Mouse (Mus musculus): Measurements from ENCODE around the gene Ptpra. TPM values are rescaled to one million over a fixed set of nuclear protein-coding genes. Genes with fewer than 3 reads are reported as not detected.

The Ptpra gene
- total RNA-seq, 2 experiments from 2014 or later = 67.1 to 123 TPM

DNA sequence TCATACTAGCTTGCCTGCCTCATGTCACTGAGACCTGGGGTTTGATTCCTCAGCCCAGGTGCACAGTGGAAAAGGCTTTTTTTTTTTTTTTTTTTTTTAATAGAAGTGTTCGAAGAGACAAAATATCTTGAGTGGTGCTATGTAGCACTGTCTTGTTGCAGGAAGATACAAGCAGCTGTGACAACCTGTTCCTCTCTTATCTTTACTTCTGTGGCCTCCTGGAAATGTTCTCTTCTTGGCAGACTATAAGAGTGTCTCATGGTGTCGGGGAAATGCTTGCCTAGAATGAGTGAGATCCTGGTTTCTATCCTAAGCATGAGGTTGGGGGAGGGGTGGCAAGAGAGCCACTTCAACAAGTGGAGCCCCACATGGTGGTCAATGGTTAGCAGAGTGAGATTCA, 138.3 kb downstream of the Ptpra start:
- ATAC-seq (replicated peaks; ENCODE audit: poor library complexity) = peak; percentile 34; the same call in 1 of the 2 replicates

- ATAC-seq (replicated peaks; ENCODE audit: poor library complexity) = no peak
Observed at GRCm38 (mm10) chr2:130589157-130589556, 139.1 kb downstream of the Ptpra start.

DNA sequence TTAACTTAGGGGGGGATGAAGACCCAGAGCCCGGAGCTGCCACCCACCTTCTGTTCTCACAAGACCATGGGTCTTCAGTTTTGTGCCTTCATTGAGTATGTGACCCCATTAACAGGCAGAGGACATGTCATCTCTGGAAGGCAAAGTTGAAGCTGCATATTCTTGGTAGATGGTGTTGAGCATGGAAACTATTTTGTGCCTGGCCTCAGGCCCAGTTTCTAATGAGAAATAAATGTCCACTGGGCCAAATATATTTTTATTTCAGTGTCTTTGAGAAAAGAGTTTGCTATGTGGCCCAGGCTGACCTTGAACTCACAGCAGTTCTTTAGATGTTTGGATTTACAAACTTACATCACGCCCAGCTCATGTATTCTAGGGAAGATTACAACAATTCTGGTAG, 139.7 kb downstream of the Ptpra start:
- ATAC-seq (replicated peaks; ENCODE audit: poor library complexity) = no peak

GRCm38 (mm10) chr2:130591016-130591415, 140.9 kb downstream of the Ptpra start:
- no peak for ATAC-seq (replicated peaks; ENCODE audit: poor library complexity)

DNA sequence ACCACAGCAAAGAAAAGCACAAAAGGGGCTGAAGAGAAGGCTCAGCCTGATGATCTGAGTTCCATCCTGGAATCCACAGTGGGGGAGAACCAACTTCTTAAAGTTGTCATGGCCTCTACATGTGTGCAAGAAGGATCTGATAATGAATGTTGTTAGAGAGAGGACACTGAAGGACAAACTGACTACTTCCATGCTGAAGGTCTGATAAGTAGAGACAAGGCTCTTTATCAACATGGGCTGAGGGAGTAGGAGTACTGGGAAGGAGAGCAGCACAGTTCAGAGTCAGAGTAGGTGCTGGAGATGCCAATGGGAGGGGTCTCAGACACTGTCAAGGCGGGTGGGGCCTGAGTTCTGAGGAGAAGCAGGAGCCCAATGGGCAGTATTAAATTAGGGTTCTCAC, 145.5 kb downstream of the Ptpra start:
- no peak for ATAC-seq (replicated peaks; ENCODE audit: poor library complexity)

DNA sequence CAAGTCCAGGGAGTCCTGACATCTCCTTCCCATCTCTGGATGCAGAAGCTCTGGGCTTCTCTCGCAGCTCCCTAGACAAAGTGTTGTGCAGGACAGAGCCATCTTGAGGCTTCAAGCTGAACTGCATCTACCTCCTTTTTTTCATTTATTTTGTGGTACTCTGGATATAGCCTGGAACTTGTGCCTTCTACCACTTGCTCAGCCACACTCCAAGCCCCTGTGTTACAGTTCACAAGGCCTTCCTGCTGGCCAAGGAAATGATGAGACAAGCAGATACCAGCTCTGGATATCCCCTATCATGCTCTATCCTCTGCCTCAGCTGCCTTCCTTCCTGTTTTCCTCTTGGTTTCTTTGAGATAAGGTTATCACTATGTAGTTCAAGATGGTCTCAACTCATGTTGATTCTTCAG, 147.5 kb downstream of the Ptpra start:
- ATAC-seq (replicated peaks; ENCODE audit: poor library complexity) = peak; percentile 72

DNA sequence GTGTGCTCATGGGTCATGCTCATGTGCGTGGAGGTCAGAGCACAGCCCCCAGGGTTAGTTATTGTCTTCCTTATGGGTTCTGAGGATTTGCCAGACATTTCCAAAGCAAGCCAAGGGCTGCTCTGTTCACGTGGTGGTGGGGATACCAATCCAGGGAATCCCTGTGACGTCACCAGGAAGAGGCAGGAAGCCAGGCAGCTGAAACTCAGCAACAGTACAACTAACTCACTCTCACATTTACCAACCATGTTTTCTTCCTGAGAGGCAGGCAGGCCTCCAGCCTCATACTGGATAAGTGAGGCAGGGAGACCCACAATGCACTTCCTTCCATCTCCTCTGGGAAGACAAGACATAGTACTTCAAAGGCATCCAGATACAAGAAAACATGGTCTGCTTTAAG, 148.3 kb downstream of the Ptpra start:
- no peak for ATAC-seq (replicated peaks; ENCODE audit: poor library complexity)

DNA sequence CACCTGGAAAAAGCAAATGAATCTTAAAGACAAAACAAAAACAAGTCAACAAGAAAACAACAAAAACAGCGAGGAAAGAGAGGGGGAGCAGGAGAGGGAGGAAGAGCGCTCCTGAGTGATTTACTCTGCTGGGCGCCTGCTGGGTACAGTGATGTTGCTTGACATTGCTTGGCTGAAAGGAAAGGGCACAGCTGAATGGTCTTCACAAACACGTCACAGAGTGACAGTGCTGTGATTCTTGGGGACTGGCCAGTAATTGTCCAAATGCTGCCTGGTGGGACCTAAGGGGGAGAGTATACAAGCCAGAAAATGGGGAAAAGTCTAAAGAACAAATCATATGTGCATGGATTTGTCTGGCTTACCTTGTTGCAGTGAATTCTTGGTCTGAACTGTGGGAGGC, 152.1 kb downstream of the Ptpra start:
- no peak for ATAC-seq (replicated peaks; ENCODE audit: poor library complexity)

Other genes with a start within 250 kb of the Ptpra start
- gene Nop56, start 175.8 kb upstream of the Ptpra start, total RNA-seq (2015) = 433 and 507 TPM in 2 replicates
- gene Nop56, start 175.8 kb upstream of the Ptpra start, total RNA-seq (2017) = 455 and 508 TPM in 2 replicates
- 160 and 172 TPM in 2 replicates for gene Idh3b, start 165.7 kb upstream of the Ptpra start, total RNA-seq (2015)
- gene Idh3b, start 165.7 kb upstream of the Ptpra start, total RNA-seq (2017) = 108 and 165 TPM in 2 replicates
- gene Ebf4, start 155.1 kb upstream of the Ptpra start, total RNA-seq (2015) = not detected in 2 replicates
- not detected in 2 replicates for gene Ebf4, start 155.1 kb upstream of the Ptpra start, total RNA-seq (2017)
- 0.29 and 1.9 TPM in 2 replicates for gene Cpxm1, start 52.7 kb upstream of the Ptpra start, total RNA-seq (2015)
- gene Cpxm1, start 52.7 kb upstream of the Ptpra start, total RNA-seq (2017) = 0.58 and 2.9 TPM in 2 replicates
- not detected in 2 replicates for gene Gm28372, start 45.0 kb upstream of the Ptpra start, total RNA-seq (2015)
- gene Gm28372, start 45.0 kb upstream of the Ptpra start, total RNA-seq (2017) = not detected in 2 replicates
- gene 1700020A23Rik, start 45.0 kb upstream of the Ptpra start, total RNA-seq (2015) = not detected in 2 replicates
- not detected in 2 replicates for gene 1700020A23Rik, start 45.0 kb upstream of the Ptpra start, total RNA-seq (2017)
- not detected in 2 replicates for gene Tmem239, start 43.8 kb upstream of the Ptpra start, total RNA-seq (2015)
- gene Tmem239, start 43.8 kb upstream of the Ptpra start, total RNA-seq (2017) = not detected in 2 replicates
- gene Vps16, start 25.9 kb upstream of the Ptpra start, total RNA-seq (2015) = 102 and 115 TPM in 2 replicates
- 124 and 152 TPM in 2 replicates for gene Vps16, start 25.9 kb upstream of the Ptpra start, total RNA-seq (2017)
- 10.3 and 15.5 TPM in 2 replicates for gene Pced1a, start 25.6 kb upstream of the Ptpra start, total RNA-seq (2015)
- gene Pced1a, start 25.6 kb upstream of the Ptpra start, total RNA-seq (2017) = 11.7 and 13.6 TPM in 2 replicates
- gene Mrps26, start 113.5 kb downstream of the Ptpra start, total RNA-seq (2015) = 60.3 and 71.9 TPM in 2 replicates
- gene Mrps26, start 113.5 kb downstream of the Ptpra start, total RNA-seq (2017) = 47.2 and 67.3 TPM in 2 replicates
- gene Oxt, start 125.9 kb downstream of the Ptpra start, total RNA-seq (2015) = not detected in 2 replicates
- gene Oxt, start 125.9 kb downstream of the Ptpra start, total RNA-seq (2017) = not detected in 2 replicates
- not detected in 2 replicates for gene Avp, start 132.3 kb downstream of the Ptpra start, total RNA-seq (2015)
- not detected in 2 replicates for gene Avp, start 132.3 kb downstream of the Ptpra start, total RNA-seq (2017)
- 16.1 and 21.0 TPM in 2 replicates for gene Fastkd5, start 179.7 kb downstream of the Ptpra start, total RNA-seq (2015)
- 20.3 and 22.8 TPM in 2 replicates for gene Fastkd5, start 179.7 kb downstream of the Ptpra start, total RNA-seq (2017)
- gene Ubox5, start 179.8 kb downstream of the Ptpra start, total RNA-seq (2015) = 5.7 and 9.3 TPM in 2 replicates
- gene Ubox5, start 179.8 kb downstream of the Ptpra start, total RNA-seq (2017) = 7.1 and 7.3 TPM in 2 replicates
- 0.15 and 0.32 TPM in 2 replicates for gene Lzts3, start 192.5 kb downstream of the Ptpra start, total RNA-seq (2015)
- gene Lzts3, start 192.5 kb downstream of the Ptpra start, total RNA-seq (2017) = 0.27 TPM in 1 of 2 replicates, not detected in the other
- 50.5 and 75.9 TPM in 2 replicates for gene Ddrgk1, start 214.4 kb downstream of the Ptpra start, total RNA-seq (2015)
- 72.4 and 107 TPM in 2 replicates for gene Ddrgk1, start 214.4 kb downstream of the Ptpra start, total RNA-seq (2017)
- 39.0 and 43.1 TPM in 2 replicates for gene Itpa, start 217.3 kb downstream of the Ptpra start, total RNA-seq (2015)
- gene Itpa, start 217.3 kb downstream of the Ptpra start, total RNA-seq (2017) = 78.5 and 87.3 TPM in 2 replicates
- 0.15 TPM in 1 of 2 replicates, not detected in the other for gene Slc4a11, start 247.2 kb downstream of the Ptpra start, total RNA-seq (2015)
- not detected in 2 replicates for gene Slc4a11, start 247.2 kb downstream of the Ptpra start, total RNA-seq (2017)